Mouse (Mus musculus): ENCODE data around the gene Plrg1. TPM values are rescaled to one million over a fixed set of nuclear protein-coding genes. Genes with fewer than 3 reads are reported as not detected.

Plrg1 gene
- 44.6 and 49.6 TPM in 2 replicates for polyA plus RNA-seq (2012; rRNA removed)

DNA sequence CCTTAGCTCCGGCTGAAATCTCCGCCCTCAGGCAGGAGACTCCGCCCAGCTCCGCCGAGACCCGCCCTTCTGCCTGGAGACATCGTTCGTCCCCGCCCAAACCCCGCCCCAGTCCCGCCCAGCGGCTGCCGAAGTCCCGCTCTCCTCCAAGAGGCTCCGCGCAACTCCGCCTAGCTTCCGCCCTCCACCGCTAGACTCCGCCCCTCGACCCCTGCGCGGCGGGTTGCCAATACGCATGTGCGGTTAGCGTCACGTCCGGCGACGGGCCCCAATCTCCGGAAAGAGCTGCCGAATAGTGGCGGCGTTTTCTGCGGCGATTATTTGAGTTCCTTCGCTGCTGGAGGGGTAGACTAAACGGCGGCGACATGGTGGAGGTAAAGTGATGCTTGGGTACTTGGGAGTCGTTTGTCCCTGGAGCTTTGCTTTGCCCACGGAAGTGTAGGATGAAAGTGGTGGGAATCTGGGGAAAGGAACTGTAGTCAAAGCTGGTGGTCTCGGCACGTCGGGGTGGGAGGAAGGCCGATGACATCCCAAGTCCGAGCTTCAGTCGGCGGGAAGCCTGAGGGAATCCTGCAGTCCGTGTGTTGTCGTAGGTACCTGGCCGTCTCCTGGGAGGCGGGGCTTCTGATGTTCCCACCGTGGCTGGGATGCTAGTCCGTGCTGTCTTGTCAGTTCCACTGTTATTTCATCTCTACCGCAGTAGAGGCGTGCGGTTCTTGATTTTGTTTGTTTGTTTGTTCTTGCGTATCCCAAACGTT, at the start of gene Plrg1:
Plrg1 (plus strand) TSS at position 242 of the 758 bp plus-strand sequence.
- peak; percentile 92 to 99 for DNase-seq (ENCODE audit: extremely low spot score in 1 of 2, low spot score in 1 of 2)

DNA sequence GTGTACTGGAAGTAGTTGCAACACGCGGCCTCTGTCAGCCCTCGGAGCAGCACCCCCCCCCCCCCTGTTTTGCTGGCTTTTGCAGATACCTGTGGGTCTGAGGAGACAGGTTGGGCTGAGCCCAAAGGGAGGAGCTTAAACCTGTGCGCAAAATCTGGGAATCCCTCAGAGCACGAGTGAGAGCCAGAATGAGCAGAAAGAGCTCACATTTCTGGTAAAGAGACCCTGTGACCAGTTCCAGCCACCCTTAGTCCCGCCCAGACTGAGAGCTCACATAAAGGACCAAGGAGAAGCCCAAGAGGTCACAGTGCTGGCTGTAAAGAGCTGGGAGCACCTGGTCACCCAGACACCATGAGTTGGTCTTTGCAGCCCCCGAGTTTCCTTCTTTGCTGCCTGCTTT, 47.8 kb upstream of the Plrg1 start, which contains the start of gene Fgg:
Fgg (plus strand) TSS at position 168 of the 400 bp plus-strand sequence.
- DNase-seq (ENCODE audit: extremely low spot score in 1 of 2, low spot score in 1 of 2) = no peak

DNA sequence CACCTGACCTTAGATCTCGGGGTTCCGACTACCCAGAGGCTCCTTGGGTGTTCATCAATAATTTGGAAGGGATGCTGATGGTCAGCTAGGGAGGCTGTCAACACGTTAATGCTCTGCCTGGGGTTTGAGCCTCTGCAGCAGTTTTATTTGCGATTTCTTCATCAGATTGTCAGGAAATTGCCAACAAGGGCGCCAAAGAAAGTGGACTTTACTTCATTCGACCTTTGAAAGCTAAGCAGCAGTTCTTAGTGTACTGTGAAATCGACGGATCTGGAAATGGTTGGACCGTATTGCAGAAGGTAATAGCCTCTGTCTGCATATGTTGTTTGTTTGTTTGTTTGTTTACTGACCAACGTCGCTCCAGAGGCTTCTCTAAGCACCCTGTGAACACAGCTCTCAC, 45.0 kb upstream of the Plrg1 start:
- no peak for DNase-seq (ENCODE audit: extremely low spot score in 1 of 2, low spot score in 1 of 2)

- DNase-seq (ENCODE audit: extremely low spot score in 1 of 2, low spot score in 1 of 2) = no peak
Measured at GRCm38 (mm10) chr3:83011136-83011535, 44.2 kb upstream of the Plrg1 start.

DNA sequence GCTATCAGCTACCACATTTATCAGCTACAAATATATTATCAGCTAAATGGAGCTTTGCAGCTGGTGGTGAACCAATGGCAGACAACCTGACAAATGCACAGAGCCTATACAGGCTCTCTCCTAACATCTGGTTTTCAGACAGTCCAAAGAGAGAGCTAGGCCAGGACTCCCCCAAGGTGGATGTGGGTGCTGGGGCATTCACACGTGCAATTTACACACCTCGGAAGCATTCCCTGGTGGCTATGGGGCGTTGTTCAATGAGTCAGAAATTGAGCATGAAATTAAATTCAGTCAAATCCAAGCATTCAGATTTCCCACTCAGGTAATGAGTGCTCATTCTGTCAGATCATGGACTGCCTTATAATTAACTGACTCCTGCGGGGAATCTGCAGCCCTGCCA, 43.8 kb upstream of the Plrg1 start:
- no peak for DNase-seq (ENCODE audit: extremely low spot score in 1 of 2, low spot score in 1 of 2)

- DNase-seq (ENCODE audit: extremely low spot score in 1 of 2, low spot score in 1 of 2) = no peak
Measured at GRCm38 (mm10) chr3:83012636-83013035, 42.7 kb upstream of the Plrg1 start.

- DNase-seq (ENCODE audit: extremely low spot score in 1 of 2, low spot score in 1 of 2) = no peak
Measured at GRCm38 (mm10) chr3:83013951-83014350, 41.4 kb upstream of the Plrg1 start.

- no peak for DNase-seq (ENCODE audit: extremely low spot score in 1 of 2, low spot score in 1 of 2)
Measured at GRCm38 (mm10) chr3:83016236-83016635, 39.1 kb upstream of the Plrg1 start.

DNA sequence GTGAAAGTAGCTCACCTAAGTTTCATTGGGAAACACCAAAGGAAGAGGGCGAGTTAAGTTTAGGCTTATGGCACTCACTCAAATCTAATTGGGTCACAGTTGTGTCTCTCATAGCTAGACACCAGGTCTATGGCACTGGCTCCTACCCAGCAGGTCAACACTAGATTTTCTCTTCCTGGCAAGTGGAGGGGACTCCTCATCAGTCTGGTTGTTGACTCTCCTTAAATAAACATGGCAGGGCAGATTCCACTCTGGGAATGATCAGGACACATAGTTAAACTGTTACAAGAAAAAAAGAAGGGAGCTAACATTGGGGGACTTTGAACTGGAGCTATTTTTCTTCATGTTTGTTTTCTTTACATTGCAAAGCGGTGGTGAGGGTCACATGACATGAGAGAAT, 34.9 kb upstream of the Plrg1 start:
- DNase-seq (ENCODE audit: extremely low spot score in 1 of 2, low spot score in 1 of 2) = no peak

DNA sequence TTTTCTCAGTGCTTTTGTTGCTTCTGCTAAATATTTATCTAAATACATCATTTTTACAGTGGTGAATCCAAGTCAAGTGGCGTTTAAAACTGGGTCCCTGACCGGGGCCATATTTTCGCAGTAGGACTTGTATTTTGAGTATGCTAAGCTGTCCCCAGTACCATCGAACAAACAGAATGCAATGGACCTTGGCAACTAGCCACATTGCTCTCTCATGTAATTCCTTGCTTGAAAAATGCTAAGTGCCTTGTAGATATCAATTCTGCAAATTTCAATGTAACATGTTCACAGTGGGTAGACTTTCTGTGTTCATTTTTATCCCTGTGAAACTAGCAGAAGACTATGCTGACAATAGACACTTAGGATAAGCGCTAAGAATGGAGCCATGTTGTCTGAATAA, 34.1 kb upstream of the Plrg1 start:
- no peak for DNase-seq (ENCODE audit: extremely low spot score in 1 of 2, low spot score in 1 of 2)

- no peak for DNase-seq (ENCODE audit: extremely low spot score in 1 of 2, low spot score in 1 of 2)
Measured at GRCm38 (mm10) chr3:83025036-83025435, 30.3 kb upstream of the Plrg1 start.

DNA sequence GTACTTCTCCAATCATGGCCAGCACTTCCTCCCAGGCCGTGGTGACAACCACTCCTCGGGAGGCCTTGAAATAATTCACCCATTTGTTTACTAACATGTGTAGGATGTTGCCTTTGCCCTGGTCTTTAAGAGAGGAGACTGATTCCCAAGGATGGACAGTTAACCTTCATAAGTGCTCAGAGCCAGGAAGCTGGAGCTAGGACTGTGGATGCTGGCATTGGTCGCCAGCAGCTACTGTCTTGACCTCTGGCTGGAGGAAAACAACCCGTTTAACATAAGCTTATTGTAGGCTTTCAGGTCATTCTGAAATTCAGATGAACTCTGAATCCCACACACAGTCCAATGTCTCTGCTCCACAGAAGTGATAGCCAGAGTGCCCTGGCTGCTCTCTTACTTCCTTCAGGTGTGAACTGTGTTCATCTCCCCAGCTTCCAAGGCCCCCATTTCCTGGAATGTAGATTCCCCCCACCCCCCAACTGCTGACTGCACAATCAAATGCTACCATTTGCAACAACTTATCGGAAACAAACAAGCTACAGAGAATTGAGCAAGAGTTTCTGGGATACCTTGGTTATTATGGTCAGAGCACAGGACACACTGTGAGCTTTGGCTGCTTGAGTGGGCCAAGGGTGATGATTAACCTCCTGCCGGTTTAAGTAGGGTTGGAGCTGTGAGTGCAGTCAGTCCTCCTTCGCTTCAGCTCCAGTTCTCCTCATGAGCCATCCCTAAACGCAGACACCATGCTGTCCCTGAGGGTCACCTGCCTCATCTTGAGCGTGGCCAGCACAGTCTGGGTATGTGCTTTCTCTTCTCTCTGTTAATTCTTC, 29.6 kb upstream of the Plrg1 start, which contains the start of gene Fga:
Fga (plus strand) TSS at position 602 of the 827 bp plus-strand sequence.
- DNase-seq (ENCODE audit: extremely low spot score in 1 of 2, low spot score in 1 of 2) = no peak

GRCm38 (mm10) chr3:83027546-83028251, 27.6 kb upstream of the Plrg1 start:
- DNase-seq (ENCODE audit: extremely low spot score in 1 of 2, low spot score in 1 of 2) = peak in 1 of 2 experiments; percentile 9

GRCm38 (mm10) chr3:83030331-83030730, 25.0 kb upstream of the Plrg1 start:
- DNase-seq (ENCODE audit: extremely low spot score in 1 of 2, low spot score in 1 of 2) = no peak

DNA sequence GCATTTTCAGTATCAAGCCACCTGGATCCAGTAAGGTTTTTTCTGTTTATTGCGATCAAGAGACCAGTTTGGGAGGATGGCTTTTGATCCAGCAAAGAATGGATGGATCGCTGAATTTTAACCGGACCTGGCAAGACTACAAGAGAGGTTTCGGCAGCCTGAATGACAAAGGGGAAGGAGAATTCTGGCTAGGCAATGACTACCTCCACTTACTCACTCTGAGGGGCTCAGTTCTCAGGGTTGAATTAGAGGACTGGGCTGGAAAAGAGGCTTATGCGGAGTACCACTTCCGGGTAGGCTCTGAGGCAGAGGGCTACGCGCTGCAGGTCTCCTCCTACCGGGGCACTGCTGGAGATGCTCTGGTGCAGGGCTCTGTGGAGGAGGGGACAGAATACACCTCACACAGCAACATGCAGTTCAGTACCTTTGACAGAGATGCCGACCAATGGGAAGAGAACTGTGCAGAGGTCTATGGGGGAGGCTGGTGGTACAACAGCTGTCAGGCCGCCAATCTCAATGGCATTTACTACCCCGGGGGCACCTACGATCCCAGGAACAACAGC, 22.5 kb upstream of the Plrg1 start:
- no peak for DNase-seq (ENCODE audit: extremely low spot score in 1 of 2, low spot score in 1 of 2)

DNA sequence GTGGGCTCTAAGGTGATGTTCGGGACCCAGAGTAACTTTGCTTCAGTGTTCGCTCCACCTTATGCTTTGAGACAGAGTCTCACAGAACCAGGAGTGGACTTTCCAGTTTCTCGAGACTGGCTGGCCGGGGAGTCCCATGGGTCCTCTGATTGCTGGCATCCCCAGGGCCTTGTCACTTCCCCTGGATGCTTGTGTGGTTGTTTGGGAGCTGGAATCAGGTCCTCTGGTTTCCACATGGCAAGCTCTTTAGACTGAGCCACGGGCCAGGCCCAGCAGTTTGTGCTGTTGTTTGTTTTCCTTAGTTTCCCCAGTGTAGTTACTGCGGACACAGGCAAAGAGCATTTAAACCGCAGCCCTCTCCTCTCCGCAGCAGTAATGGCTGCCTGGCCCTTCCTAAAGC, 21.5 kb upstream of the Plrg1 start:
- no peak for DNase-seq (ENCODE audit: extremely low spot score in 1 of 2, low spot score in 1 of 2)

GRCm38 (mm10) chr3:83038865-83039264, 16.5 kb upstream of the Plrg1 start:
- DNase-seq (ENCODE audit: extremely low spot score in 1 of 2, low spot score in 1 of 2) = no peak

- no peak for DNase-seq (ENCODE audit: extremely low spot score in 1 of 2, low spot score in 1 of 2)
Measured at GRCm38 (mm10) chr3:83039666-83040065, 15.7 kb upstream of the Plrg1 start.

DNA sequence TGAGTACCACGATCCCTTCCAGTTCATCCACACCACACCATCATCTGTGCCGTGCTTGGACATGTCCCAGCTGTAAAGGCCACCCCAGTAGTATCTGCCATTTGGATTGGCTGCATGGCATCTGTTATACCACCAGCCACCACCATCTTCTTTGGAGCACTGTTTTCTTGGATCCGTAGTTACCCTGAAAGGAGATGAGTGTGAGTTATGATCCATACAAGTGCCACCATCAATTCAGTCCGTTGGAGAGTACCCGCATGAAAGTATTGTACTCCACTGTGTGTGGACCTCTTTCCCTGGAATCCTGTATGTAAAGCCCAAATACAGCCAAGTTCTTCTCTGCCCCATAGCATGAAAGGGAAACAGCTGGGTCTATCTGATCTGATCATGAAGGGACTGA, 12.9 kb upstream of the Plrg1 start:
- DNase-seq (ENCODE audit: extremely low spot score in 1 of 2, low spot score in 1 of 2) = no peak

GRCm38 (mm10) chr3:83046649-83047048, 8.7 kb upstream of the Plrg1 start:
- DNase-seq (ENCODE audit: extremely low spot score in 1 of 2, low spot score in 1 of 2) = no peak

DNA sequence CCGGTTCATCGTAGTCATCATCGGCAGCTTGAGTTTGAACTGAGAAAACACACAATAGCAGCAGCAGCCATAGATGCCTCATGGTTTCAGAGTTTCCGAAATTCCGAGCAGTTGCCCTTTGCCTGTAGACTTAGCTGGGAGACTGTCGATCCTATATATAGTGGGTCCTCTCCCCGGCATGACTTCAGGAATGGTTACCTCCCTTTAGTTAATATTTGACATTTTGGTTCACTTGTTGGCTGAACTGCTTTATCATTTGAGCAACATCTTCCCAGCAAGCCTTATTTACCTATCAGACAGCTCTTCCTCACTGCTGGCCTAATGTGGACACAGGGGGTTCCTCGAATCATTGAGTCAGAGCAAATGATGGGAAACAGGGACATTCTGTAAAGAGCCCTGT, 5.6 kb upstream of the Plrg1 start, which contains the start of gene Fgb:
Fgb (minus strand) TSS at position 184 of the 400 bp plus-strand sequence.
- DNase-seq (ENCODE audit: extremely low spot score in 1 of 2, low spot score in 1 of 2) = no peak
